Mouse (Mus musculus): ENCODE measurements around the gene Fstl1.

The Fstl1 gene

GRCm38 (mm10) chr16:37824778-37825505 lies 48.3 kb downstream of the Fstl1 start:
- DNase-seq, result no peak

GRCm38 (mm10) chr16:37826286-37826685 lies 49.6 kb downstream of the Fstl1 start:
- DNase-seq, result no peak

- DNase-seq, result no peak
These were observed 54.4 kb downstream of the Fstl1 start for GRCm38 (mm10) chr16:37831041-37831440.

- DNase-seq, result no peak
These were observed 60.9 kb downstream of the Fstl1 start for GRCm38 (mm10) chr16:37837571-37837970.

- no peak for DNase-seq
These were observed 65.8 kb downstream of the Fstl1 start for GRCm38 (mm10) chr16:37842439-37842838.

GRCm38 (mm10) chr16:37843740-37844139 lies 67.1 kb downstream of the Fstl1 start:
- no peak for DNase-seq

- DNase-seq, result no peak
These were observed 68.7 kb downstream of the Fstl1 start for GRCm38 (mm10) chr16:37845202-37845925.

- DNase-seq, result no peak
These were observed 70.4 kb downstream of the Fstl1 start for GRCm38 (mm10) chr16:37847081-37847480.

GRCm38 (mm10) chr16:37851366-37851765 lies 74.7 kb downstream of the Fstl1 start:
- peak; percentile 69 for DNase-seq

GRCm38 (mm10) chr16:37853279-37853678 lies 76.6 kb downstream of the Fstl1 start:
- no peak for DNase-seq

GRCm38 (mm10) chr16:37854054-37854453 lies 77.4 kb downstream of the Fstl1 start:
- no peak for DNase-seq

- no peak for DNase-seq
These were observed 77.9 kb downstream of the Fstl1 start for GRCm38 (mm10) chr16:37854593-37854992.

GRCm38 (mm10) chr16:37855583-37855982 lies 78.9 kb downstream of the Fstl1 start:
- DNase-seq, result no peak

GRCm38 (mm10) chr16:37856327-37856726 lies 79.7 kb downstream of the Fstl1 start:
- DNase-seq, result peak; percentile 77

- peak; percentile 87 for DNase-seq
These were observed 80.8 kb downstream of the Fstl1 start for GRCm38 (mm10) chr16:37857495-37857894.

GRCm38 (mm10) chr16:37860213-37860612 lies 83.5 kb downstream of the Fstl1 start:
- DNase-seq, result peak; percentile 62

- DNase-seq, result no peak
These were observed 84.4 kb downstream of the Fstl1 start, which contains the start of gene Gm36028 for GRCm38 (mm10) chr16:37861029-37861428. TSS of gene Gm36028 (minus strand) at chr16:37861146.

- no peak for DNase-seq
These were observed 87.2 kb downstream of the Fstl1 start for GRCm38 (mm10) chr16:37863876-37864275.

GRCm38 (mm10) chr16:37865841-37866240 lies 89.2 kb downstream of the Fstl1 start:
- no peak for DNase-seq

GRCm38 (mm10) chr16:37867791-37868505 lies 91.3 kb downstream of the Fstl1 start, which contains the start of gene Lrrc58:
TSS of gene Lrrc58 (plus strand) at chr16:37868389.
- peak; percentile 86 for DNase-seq

GRCm38 (mm10) chr16:37868506-37869469 lies 92.1 kb downstream of the Fstl1 start:
- DNase-seq, result peak; percentile 80
